Mouse (Mus musculus) yolk sac, embryonic 10.5 days (tissue): ENCODE data around the gene Phf2.
A peak's percentile ranks its signal among the peaks of the same experiment; 100 is the strongest.

Experiments used
- DNase-seq: peaks from one replicate; pipeline ENCODE4 v3.0.0-alpha.2; 2017; ENCODE audit warnings: low spot score

Gene Phf2

DNA sequence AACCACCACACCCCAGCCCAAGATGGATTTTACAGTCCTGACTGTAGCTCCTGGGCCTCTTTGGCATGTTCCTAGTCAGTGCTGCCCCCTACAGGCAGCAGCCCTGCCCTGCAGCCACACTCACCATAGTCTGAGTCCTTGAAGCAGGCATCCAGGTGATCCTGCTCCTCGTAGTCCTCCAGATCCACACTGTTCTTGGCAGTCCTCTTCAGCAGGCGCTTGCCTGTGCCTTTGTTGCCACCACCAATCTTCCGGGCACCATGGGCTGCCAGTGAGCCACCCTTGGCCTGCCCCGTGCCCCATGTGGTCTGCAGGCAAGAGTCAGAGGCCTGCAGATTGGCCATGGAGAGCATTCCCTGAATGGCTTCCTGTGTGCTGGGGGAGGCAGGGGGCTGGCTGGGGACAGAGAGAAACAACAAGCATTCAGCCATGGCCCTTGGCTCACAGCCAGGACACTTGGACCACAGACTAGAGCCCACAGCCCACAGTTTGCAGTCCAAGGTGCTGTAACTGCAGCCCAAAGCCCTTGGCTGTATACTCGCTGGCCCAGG is 63.4 kb downstream of the Phf2 start:
- DNase-seq = no peak

DNA sequence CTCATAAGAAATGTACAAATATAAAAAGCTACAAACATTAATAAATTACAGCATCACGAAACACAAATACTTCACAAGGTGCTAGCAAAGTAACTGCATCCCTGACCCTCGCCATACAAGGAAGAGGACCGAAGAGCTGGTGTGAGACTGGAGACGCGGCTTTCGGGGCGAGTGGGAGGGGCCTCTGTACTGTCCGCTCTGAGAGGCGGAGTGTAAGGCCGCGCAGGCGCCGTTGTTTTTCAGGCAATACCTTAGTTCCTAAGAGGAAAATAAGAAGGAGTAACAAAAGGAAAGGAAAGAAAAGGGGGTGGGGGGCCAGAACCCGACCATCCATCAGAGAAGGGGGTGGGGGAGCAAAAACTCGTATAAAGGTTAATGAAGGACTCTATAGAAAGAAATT is 68.7 kb downstream of the Phf2 start:
- no peak for DNase-seq

DNA sequence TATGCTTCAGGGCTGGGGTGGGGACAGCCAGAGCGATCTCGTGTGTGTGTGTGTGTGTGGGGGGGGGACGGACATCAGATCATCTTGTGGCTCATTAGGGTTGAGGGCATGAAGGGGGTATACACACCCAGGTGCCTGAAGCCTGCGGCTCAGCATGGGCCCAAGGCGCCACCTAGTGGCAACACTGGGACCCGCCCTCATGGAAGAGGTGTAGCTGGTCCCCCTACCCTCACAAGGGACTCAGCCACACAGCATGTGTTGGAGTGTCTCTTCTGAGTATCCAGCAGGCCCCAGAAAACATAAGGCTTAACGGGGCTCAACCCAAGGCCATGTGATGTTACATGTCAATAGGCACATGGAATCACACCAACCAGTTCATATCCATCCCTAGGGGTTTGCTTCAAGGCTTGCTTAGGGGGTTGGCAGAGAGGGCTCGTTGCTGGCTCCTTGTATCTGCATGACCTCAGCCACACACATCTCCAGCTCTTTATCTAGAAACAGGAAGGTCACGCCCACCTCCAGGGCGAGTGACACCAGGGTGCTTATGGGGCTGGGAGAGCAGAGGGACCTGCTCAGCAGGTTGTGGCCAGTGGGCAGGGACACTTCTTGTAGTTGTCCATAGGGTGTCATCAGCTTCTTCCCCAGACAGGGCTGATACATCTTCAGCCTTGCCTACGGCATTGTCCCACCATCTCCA is 69.9 kb downstream of the Phf2 start:
- DNase-seq = peak; percentile 26

DNA sequence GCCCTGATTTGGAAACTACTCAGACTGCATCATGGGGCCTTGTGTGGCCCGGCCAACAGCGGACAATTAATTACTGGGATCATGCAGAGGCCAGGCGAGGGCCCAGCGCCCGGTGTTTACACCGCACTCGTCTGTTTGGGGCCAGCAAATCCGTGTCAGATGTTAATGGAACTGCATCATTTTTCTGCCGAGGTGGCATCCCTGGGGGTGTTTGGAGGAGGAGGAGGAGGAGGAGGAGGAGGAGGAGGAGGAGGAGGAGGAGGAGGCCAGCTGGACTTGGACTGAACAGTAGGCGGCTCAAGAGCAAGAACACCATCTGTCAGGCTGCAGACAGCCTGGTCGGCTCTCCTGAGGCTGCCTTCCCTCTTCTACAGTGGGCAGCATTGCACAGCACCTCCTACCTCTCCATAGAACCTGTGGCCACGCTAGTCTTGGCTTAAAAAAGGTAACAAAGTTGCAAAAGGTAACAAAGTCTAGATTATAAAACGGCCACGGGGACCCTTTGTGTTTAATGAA is 72.6 kb downstream of the Phf2 start:
- DNase-seq = no peak

DNA sequence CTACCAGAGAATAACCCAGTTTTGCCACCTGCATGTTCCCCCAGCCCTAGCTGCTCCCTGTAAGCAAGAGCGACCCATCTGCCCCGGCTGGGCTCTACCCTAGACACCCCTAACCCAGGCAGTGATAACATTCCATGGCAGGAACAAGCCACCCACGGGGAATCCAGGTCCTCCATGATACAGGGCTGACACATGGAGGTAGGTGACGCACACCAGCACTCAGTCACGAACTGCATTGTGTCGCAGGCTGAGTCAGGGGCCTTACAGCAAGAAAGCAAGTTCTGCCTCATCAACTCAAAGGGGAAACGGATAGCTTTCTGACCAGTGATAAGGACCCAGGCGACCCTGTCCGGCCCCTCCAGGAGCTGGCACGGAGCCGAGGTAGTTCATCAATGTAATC is 74.0 kb downstream of the Phf2 start:
- DNase-seq = no peak

DNA sequence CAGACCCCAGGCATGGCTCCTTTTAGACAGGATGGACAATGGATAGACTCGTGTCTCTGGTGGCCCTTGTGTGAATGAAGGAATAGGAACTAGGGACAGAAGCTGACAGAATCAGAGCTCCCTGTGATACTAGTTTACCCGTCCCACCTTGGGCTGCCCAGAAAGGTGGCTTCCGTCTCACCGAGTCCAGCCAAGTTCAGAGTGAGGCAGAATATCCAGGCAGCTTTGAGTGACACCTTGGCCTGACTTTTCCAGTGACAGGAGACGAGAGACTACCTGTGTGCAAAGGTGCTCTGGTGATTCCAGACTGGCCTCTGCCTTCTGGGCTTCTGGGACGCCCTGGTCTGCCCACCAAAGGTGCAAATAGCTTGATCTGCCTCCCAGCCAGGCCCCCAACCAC is 75.2 kb downstream of the Phf2 start:
- DNase-seq = no peak

DNA sequence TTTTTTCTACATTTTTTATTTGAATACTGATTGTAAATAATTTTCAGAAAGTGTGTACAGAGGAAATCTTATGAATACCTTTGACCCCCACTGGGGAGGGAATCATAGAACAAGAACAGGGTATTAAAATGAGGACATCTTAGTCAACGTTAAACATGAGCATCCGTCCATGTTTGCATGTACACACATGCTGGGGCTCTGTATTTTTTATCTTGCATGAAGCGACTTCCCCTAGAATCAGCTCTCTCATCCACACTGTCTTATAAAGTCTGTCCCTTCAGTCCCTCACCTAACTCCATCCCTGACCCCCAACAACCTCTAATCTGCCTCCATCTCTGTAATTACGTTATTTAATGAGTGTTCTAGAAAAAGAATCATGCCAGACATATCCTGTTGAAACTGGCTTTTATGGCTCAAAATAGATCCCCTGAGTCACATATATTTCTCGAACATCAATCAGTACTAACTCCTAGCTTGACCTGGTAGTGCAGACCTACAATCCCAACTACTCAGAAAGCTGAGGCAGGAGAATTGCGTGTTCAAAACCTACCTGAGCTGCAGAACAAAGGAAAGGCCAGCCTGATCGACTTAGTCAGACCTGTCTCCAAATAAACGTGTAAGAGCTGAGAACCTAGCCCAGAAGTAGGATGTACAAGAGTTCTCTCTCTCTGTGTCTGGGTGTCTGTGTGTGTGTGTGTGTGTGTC is 86.2 kb downstream of the Phf2 start:
- no peak for DNase-seq

DNA sequence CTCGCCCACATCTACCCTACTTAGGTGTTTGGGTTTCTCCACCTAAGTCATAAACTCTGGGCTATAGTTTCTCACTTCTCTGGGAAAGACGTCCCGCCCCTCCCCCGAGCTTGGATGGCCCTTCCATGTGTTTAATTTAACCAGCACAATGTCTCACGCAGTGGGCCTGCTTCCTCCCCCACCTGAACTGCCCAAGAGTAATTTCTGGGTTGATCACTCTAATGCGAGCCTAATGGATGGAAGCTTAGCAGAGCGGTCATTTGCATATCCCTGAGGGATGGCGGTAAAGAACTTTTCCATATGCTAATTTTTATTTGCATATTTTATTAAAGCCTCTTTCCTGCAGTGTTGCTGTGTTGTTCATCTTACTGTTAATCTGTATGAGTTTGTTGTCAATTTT is 86.8 kb downstream of the Phf2 start:
- no peak for DNase-seq

DNA sequence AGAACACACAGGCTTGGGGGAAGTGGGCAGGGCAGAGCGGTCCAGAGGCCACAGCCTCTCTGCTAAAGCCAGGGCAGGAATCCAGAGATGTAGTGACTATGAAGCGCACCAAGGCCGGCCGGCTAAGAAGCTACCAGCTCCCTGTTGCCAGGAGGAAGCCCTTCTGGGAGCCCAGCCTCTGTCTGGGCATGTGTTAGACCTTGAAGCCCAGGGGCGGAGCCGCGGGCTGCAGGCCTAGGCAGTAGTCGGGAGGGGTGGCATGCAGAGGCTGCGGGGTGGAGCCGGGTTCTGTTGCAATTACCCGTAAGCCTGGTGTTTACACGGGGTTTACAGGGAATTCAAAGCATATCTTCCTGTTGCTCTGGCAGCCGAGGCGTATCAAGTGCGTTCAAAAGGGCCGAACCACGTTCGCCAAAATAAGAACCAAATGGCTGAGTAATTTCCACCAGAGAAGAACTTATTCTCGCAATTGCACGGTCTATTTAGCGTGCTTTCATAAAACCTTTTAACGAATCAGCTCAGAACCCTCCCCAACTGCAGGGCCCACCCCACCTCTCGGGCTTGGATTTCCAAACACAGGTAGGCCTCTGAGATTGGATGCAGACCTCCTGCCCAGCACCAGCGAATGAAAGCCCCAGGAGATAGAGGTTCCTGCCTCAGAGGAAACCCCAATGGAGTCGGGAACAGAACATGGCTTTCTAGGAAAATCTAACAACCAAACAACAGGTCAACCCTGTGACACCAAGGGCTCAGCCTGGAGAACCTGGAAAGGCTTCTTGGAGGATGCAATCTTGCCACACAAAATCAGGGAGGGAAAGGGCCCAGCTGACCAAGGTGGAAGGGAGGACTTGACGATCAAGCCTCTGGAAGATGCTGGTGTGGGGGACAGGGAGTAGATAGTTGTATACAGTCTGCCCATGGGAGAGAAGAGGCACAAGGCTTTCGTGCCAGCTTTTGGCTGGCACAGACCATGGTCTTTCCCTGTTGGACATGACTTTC is 87.9 kb downstream of the Phf2 start:
- DNase-seq = peak; percentile 61

DNA sequence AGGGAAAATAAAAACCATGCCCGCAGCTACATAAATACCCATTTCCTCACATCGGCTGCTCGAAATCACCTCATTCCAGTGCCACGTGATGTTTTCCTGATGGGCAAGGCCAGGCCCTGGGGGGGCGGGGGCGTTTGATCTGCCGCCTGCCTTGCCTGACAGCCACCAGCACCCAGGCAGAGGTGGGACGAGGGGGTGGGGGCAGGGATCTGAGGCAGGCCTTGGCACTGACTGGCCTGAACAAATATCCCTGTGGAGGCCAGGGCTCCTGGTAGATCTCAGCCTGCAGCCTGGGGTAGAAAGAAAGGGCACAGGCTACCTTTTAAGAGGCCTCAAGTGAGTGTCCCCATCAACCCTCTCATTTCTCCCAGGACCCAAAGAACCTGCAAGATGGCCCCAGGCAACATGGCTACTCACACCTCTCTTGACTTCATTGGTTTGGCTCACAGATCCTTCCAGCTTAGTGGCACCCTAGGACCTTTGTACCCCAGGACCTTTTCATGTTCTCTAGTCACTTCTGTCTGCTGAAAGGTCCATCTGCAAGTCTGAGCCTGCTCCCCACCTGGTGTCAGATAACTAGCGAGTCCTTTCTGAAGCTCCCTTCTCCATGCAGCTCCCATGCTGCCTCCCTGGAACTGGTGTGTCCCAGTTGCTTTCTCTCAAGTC is 90.4 kb downstream of the Phf2 start:
- DNase-seq = no peak

DNA sequence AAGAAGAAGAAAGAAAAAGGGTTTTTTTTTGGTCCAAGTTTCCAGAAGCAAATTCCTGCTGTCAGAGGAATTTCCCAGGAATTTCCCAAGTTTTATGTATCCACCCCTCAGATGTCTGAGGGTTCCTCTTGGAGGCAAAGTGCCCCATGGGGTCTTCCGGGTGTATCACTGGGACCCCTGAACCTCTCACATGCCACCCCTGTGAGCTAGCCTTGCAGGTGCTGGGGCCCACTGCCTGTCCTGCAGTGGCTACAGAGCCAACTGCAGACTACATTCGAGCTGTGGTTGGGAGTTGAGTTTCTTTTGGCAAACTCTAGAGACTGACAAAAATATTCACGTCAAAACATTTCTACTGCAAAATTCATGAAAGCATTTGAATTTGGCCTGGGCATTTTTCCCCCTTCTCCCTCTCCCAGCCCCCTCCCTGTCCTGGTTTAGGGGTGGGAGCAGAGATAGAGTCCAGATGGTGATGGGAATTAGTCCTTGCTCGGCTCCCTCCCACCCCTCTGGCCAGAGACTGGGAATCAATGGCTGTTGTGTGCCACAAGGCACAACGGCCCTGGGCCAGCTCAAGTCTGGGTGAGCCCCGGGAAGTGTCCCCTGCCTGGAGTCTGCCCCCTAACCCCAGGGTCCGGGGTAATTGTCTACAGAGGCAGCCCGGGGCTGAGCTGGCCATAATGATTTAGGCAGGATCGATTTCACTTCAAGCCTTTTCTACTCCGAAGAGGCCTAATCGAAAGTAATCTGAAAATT is 91.2 kb downstream of the Phf2 start:
- no peak for DNase-seq

DNA sequence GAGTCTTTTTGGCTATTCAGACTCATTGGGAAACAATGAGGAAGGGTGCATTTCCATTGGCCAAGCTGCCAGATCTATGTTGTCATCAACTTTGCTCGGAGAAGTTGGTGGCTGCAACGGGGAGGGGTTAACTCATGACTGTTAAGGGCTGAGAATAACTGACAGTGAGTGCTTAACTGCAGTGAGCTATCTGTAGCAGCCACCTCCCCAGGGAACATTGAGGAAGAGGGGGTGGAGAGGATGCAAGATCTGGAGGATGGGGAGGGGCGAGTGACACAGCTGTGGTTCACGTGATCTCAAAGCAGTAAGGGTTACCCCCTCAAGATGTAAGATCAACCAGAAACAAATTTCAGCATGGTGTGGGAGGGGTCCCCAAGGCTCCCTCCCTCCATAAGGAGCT is 92.8 kb downstream of the Phf2 start:
- no peak for DNase-seq

DNA sequence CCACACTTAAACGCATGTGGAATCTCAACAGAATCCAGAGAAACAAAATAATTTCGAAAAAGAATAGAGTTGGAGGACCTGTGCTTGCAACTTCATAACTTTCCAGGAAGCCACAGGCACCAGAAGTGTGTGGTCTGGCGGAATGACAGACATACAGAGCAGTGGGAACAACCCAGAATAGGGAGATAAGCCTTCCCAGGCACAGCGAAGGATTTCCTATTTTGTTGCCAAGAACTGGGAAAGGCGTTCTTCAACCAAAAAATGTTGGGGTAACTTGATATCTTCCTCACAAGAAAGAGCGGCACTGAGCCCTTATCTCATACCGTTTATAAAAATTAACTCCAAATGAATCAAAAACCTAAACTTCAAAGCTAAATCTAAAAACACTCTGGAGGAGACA is 96.4 kb downstream of the Phf2 start:
- DNase-seq = no peak

DNA sequence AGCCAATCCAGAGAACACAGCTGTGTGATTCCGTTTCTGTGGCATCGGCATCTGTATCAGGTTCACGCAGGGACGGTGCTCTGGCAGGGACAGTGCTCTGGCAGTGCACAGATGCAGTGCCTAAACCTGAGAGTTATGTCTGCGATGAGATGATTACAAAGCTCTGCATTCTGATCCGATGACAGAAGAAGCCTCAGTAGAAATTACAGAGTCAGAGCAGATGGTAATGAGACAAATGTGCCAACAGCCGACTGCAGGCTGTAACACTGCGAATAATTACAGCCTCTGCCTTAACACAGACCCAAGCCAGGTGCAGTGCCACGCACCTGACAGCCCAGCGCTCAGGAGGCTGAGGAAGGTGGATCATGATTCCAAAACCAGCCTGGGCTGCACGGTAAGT is 102.8 kb downstream of the Phf2 start:
- no peak for DNase-seq

DNA sequence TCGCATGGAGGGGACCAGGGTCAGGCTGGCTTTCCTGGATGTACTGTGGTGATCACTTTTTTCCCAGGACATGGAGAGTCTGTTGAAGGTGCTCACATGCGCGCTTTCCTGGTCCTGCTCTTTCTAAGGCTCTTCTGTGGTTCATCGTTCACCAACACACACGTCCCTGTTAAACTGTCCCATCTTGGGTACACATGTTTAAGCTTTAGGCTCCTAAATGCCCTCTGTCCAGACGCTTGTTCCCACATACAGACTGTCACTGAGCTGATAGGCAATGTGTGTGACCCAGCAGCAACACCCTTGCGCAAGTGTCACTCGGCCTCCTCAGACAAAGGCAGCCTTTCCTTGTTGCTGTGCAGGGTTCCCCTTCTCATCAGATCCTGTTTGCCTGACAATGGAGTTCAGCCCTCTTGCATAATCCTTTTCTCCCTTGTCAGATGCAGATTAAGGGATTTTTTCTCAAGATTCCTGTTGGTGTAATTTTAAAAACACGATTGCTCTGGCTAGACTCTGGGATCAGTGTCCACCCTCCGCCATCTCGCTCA is 107.1 kb downstream of the Phf2 start:
- DNase-seq = no peak

DNA sequence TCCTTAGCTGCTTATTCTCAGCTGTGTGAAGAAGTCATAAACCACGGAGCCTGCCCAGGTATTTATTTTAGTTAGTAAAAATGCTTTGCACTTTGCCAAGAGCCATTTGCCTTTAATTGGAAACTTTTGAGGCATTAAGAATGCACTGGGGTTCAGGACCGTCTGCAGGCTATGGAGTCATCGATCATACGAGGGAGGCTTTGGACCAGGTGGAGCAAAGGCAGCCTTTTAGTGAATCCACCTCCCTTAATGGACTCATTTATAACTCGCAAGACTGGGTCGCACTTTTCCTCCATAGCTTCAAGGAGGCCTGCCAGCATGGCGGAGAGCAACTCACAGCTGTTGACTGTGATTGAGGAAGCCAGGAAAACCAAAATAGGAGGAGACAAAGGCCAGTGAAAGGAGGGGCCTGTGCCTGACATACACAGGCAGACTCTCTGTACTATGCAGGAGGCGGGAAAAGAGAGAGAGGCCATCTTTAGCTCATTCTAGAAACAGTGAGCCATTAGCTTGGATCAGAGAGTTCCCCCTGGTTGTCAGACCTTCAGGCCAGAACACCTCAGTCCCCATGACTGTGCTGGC is 110.0 kb downstream of the Phf2 start:
- DNase-seq = no peak

DNA sequence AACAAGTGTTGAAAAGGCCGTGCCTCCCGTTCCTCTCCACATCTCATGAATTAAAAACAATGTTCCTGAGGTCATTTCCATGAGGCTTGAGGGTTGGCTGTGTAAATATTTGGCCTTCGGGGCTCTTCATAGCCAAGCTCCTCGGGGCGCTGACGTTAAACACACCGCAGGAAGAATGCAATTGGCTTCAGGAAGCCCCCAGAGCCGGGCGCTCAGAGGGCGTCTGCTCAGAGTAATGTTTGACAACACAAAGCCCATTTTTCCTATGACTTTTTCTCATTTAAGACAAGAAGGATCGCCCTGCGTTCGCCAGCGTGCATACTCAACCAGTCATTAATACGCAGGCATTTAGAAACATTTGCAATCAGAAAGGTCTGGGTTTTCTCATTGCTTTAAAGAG is 114.2 kb downstream of the Phf2 start:
- no peak for DNase-seq
